Mouse (Mus musculus) ZHBTc4 (cell line): ENCODE results near the gene Gm9803.
A peak's percentile ranks its signal among the peaks of the same experiment; 100 is the strongest.

Experiments used
- DNase-seq: peaks from one replicate; pipeline ENCODE4 v3.0.0-alpha.2; 2011; ENCODE audit warnings: low read depth, low spot score

The Gm9803 gene

DNA sequence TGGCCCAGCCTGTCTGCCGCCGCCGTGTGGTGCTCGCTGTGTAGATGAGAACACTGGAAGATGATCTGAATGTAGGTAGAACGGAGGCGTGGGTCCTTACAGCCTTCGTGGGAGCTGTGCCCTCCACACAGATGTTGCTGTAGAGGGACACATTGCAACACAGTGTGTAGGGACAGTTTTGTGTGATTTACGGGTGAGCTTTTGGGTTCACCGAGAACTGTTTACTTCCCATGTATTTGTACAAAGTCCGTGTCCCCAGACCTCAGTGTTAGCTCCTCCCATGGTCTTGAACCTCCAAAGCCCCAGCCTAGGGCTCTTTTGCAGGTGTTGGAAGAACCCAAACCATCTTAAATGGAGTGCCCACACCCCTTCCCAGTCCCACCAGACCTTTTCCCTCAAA lies 10.9 kb upstream of the Gm9803 start:
- no peak for DNase-seq

DNA sequence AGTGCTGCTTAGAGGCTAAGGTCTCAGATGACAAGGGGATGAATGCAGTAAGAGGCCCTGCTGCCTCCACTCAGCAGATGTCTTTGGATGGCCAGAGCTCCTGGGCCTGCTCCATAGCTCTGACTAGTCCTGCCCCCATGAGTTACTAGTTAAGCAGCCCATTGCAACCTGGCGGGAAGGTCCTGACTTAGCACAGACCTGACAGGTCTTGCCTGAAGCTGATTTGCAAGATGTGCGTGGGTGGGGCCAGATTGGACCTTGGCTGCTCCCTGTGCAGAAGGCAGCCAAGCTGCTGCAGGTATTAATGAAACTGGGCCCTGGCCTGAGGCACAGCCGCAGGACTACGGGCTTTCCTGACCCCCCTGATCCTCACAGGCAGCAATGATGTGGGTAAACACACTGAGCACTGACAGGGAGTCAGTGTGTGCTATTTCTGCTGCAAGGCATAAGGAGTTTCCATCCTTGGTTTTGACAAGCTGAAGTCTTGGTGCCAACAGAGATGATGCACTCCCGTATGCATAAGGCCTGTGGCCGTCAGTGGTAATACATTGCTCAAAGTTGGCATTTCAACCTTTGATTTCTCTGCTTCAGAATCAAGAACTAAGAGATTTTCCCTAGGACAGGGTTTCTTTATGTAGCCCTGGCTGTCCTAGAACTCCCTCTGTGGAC lies 6.8 kb upstream of the Gm9803 start:
- peak; percentile 57 for DNase-seq

DNA sequence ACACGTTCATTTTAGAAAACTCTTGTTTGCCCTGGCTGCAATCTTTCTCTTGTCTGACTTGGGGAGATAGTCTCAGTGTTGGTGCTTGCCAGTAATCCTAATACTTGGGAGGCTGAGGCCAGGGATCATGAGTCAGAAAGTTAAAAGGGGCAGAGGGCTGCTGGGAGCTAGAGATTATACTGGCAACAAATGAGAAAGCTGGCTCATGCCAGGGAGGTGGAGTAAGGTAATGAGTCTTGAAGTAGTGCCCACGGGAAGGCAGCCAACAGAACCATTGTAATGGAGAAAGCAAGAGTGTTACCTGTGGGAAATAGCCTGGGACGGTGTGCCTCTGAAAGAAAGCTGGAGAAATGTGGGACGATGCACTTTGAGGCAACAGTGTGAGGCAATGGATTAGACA lies 6.0 kb upstream of the Gm9803 start:
- DNase-seq, result no peak

DNA sequence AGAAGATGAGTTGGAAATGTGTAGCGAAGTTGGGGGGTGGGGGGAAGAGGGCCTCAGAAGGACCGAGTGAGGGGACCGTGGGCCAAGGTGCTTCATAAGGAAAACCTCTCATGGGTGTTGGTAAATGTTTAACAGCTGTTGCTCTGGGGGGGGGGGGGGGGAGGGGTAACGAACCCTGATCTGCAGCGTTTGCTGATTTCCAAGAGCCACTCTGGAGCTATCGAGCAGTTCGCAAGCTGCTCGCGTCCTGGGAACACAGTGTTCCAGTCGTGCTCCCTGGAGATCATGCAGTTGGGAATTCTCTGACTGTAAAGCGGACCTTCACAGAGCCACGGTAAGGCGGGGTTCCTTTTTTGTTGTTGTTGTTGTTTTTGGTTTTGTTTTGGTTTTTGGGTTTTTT lies 5.5 kb upstream of the Gm9803 start:
- DNase-seq, result no peak

DNA sequence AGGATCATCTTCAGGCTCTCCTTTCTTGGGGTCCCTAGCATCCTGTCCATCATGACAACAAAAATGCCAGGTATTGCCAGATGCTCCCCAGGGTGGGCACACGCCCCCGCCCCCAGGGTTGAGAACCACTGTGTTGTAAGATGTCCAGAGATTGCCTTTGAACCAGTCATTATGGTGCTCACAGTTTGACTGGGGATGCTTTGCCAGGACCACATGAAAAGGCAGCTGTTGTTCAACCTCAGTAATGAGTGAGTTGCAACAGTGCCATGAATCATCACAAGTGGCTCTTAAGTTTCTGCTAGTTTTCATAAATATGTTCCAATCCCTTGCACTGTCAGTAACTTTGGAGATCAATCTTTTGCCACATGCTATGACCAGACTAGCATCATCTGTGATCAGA lies 3.9 kb upstream of the Gm9803 start:
- no peak for DNase-seq

DNA sequence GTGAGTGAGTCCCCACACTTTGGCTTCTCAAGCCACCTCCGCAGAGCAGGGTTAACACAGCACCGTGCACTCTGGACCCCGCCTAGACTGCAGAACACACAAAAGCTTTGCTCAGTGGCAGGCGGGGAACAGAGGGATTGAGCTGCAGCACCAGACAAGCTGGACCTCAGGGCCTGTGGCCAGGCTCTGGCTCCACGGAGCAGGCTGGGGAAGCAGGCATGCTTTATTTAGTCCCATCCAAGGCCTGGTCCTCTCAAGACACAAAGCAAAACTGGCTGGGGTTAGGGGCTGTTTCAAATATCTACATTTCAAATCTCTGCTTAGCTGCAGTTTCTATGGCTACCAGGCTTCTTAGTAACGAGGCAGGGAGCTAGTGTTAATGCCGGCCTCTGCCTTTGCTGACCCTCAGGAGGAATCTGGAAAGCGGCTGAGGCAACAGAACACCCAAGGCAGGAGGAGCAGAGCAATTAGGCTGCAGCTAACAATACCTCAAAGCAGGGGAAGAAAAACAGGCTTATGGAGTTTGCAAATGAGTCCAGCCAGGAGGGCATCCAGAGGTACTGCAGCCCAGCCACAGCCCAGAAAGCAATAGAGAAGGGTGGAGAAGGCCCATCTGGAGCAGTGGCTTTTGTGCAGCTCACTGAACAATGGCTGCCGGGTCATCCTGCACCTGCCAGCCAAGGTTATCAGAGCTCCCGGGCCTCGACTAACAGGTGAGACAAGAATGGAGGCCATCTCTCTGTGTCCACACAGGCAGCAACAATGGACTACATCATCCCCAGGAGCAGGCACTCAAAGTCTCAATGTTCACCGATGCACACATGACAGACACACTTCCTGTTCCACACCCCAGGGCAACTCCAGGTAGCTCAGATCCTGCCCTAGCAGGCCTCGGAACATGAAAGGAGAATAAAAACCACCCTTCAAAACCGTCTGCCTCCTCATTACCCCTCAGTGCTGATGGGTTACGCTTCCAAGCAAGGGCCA lies 3.7 kb downstream of the Gm9803 start:
- DNase-seq, result peak; percentile 63

DNA sequence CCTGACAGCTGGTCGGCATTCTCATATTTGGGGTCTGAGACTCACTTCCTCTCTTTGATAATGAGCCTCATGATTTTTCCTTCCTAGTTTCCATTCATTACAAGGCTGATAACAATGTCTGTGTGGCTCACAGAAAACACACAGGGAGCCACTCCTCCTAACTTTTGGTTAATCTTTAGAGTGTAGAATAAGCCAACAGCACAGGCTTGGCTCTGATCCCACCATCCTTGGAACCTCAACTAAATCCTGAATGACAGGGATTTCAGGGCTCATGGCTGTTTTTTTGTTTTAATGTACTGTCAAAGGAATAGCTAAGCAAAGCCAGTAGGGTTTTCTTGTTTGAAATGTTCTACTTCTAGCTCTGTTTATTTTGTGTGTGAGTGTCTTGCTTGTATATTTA lies 10.5 kb downstream of the Gm9803 start:
- no peak for DNase-seq

DNA sequence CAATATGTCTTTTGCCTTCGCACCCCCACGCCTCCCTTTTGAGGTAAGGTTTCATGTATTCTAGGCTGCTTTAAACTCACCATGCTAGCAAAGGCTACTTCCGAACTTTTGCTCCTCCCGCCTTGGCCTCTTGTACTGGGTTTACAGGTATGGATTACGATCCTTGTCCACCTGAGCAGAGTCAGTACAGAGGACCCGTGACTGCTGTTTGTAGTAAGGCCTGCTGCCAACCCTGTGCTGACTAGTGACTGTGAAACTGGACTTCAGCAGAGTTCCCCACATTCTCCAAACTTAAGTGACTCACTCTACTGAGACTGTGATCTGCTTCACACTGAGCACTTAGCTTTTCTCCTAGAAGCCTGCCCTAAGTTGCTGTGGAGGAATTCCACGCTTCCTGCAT lies 13.8 kb downstream of the Gm9803 start:
- DNase-seq, result no peak

DNA sequence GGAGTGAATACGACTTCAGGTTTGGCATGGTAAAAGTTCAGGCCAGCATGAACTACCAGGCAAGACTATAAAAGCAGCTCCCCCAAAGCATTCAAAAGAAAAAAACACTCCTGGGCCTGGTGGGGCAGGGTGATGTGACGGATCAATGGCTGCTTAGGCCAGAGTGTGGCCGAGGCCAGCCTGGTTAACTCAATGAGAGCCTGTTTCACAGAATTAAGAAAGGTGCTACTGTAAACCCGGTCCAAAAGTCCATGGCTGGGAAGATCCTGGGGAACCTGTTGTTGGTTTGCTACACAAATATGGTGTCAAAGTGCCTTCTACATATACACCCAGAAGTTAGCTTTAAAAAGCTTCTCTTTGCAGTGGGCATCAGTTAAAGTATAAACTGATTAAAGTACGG lies 14.9 kb downstream of the Gm9803 start:
- DNase-seq, result no peak

DNA sequence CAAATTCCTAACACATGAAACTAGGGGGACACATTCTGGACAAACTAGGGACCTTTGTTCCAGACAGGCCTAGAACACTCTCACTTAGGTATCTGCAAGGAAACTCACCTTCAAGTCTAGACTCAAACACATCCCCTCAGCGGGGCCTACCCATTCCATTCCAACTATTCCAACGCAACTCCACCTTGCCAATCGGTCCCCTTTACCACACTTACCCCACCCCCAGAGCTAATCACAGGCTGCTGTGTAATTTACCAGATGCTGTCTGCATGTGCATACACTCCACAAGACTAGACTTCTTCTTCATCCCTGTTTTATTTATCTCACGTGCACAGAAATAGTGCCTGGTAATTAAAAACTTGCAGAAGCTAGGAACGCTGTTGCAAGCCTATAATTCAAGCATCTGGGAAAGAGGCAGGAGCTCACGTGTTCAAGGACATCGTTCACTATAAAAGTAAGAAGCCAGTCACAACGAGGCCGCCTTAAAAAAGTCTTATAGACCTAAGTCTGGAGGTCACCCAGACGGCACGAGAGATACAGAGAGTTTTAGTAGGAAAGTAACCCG lies 15.9 kb downstream of the Gm9803 start:
- no peak for DNase-seq

DNA sequence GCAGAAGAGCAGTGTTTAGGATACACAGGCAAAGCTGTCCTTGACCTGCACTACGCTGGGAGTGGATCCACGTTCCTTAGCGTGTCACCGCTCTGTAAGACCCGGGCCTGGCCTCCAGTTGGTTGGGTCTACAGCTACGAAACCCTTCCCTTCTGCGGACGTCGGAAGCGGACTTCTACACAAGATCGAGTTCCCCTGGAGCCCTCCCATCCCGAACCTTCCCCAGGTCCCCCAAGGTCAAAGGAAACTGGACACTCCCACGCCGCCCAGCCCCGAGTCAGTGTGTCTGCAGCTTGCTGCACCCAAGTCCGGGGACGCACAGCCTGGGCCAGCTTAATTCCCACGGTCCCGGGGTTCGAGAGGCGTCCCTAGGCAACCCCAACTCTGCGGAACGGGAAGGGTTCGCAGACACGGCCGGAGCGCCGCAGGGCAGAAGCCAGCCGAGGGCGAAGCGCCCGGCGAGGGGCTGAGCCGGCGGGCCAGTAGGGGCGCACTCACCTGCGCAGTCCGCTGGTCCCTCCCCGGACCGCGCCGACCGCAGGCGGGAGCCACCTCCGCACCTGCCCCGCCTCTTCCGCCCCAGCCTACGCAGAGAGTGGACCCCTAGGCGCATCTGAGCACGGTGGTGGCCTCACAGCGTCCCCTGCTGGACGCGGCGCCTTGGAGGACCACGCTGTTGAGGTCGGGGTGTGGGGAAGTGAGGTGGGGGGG lies 16.7 kb downstream of the Gm9803 start, which contains the start of gene 1700021F05Rik:
Gene 1700021F05Rik (minus strand): TSS at position 553 of the 711 bp plus-strand sequence.
- peak; percentile 98 for DNase-seq

DNA sequence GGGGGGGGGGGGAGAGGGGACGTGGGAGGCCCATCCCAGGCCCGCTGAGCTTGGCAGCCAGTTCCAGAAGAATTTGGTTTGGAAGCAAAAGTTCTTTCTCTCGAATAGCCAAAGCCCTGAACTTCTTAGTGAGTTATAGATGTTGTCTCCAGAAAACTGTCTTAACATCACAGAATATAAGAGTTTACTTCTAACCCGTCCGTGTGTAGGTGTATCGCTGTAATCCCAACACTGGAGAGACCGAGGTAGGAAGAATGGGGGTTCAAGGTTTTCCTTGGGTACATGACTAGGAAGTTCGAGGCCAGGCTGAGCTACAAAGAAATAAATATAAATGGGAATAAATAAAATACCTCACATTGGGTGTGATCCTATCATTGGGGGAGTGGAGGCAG lies 17.3 kb downstream of the Gm9803 start:
- DNase-seq, result no peak

DNA sequence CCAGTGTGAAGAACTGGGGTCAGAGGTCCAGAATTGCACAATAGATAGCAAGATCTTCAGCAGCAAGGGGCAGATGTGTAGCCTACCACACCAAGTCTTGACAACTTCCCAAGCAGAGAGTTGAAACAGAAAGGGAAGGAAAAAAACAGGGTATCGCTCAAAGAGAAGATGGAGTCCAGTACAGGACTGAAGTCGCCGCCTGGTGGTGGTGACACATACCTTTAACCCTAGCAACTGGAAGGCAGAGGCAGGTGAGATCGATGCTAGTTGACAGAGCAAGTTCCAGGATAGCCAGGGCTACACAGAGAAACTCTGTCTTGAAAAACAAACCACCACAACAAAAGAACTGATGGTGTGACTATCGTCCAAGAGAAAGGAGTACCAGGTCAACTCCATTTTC lies 25.5 kb downstream of the Gm9803 start:
- peak; percentile 72 for DNase-seq

DNA sequence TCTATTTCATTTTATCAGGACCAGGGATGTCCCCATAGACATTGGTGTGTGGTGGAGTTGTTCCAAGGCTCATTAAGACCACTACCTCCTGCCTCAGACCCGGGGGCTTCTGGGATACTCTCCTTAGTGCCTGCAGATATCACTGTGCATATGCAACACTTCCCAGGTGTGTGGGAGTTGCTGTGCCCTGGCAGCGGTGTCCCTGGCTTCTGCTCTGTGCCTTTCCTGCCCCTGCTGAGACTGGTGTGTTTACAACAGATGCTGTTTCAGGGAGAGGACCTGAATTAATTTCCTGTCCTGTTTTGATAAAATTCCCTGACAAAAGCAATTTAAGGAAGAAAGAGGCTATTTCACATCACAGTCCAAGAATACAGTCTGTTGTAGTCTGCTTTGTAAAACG lies 27.0 kb downstream of the Gm9803 start:
- no peak for DNase-seq

DNA sequence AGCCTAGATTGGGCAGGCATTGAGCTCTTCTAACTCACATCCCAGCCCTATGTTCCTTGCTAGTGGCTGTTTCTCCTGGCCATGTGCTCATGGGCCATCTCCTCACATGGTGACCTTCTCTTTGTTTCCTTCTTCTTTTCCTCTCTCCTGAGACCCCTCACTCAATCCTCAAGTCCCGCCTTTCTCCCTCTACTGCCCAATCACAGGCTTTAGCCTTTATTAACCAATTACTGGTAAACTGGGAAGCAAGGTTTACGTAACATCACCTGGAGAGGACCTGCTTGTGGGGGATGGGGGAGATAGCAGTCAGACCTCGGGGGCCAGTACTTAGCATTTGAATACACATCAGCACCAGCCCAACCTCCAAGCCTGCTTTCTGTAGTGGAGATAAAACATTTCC lies 27.5 kb downstream of the Gm9803 start:
- peak; percentile 77 for DNase-seq

DNA sequence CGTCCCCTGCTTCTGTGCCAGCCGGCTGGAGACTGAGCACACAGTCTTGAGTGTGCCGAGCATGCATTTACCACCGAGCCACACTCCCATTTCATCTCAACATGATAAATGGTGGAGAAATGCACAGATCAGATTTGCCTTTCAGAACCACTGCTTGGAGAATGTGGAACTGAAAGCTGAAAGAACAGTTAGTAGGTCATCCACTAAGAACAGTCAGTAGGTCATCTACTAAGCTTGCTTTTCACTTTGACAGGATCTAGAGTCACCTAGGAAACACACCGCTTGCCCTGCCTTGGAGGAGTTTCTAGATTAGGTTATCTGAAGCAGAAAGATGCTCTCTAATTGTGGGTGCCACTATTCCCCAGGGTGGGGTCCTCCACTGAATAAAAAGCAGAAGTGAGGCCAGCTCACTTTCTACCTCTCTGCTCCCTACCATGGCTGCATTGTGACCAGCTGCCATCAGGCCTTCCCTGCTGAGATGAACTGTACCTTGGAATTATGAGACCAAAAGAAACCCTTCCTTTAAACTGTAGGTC lies 33.8 kb downstream of the Gm9803 start:
- no peak for DNase-seq

DNA sequence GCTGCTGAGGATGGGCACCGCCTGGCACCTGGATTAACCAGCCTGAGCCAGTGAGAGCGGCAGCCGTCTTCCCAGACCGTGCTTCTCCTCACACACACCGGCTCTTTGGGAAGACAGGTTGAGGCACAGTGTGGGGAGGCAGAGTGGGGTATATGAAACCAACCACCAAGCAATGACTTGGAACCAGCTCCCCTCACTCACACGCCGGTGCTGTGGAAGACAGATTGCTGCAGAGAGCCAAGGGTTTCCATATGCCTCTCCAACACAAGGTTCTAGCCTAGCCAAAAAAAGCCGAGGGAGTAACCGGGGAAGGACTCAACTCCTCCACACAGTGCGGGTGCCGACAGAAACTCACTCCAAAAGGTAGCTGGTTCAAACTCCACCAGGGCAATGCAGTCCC lies 35.4 kb downstream of the Gm9803 start:
- no peak for DNase-seq

DNA sequence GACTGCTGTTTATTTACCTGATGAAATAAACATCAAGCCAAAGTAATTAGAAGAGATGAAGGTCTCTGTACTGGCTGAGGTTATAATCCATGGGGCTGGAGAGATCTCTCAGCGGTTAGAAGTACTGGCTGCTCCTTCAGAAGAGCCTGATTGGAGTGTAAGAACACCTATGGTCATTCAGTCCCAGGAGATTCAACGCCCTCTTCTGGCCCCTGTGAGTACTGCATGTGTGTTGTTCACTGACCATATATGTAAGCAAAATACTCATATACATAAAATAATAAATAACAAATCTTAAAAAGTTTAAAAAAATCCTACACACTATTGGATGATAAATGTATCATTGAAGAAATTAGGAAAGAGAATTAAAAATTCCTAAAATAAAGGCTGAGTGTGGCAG lies 36.9 kb downstream of the Gm9803 start:
- peak; percentile 72 for DNase-seq

DNA sequence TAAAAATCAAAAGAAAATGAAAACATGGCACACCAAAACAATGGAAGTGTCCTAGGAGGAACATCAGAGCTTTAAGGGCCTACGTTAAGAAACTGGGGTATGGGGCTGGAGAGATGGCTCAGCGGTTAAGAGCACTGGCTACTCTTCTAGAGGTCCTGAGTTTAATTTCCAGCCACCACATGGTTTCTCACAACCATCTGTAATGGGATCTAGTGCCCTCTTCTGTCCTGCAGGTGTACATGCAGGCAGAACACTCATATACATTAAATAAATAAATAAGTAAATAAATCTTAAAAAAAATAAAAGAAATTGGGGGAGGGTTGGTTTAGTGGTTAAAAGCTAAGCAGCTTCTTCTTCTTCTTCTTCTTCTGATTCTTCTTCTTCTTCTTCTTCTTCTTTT lies 37.4 kb downstream of the Gm9803 start:
- DNase-seq, result peak; percentile 52
